Mouse (Mus musculus) lung, adult 18-20 months (tissue): ENCODE measurements at regions not wholly inside any gene's neighbourhood (a gene's known extent, or its start where the extent isn't known, plus 50 kb on each side); places are given as distances from the start of the nearest gene placed in this dataset.

Experiments
- DNase-seq, 2 experiments: peaks; one replicate each; pipeline ENCODE4 v3.0.0; 2022; ENCODE audit warnings: mixed read lengths in 2 of 2

GRCm38 (mm10) chr5:111601711-111602521, 131.8 kb upstream of the Gm26897 start:
- DNase-seq: no peak

DNA sequence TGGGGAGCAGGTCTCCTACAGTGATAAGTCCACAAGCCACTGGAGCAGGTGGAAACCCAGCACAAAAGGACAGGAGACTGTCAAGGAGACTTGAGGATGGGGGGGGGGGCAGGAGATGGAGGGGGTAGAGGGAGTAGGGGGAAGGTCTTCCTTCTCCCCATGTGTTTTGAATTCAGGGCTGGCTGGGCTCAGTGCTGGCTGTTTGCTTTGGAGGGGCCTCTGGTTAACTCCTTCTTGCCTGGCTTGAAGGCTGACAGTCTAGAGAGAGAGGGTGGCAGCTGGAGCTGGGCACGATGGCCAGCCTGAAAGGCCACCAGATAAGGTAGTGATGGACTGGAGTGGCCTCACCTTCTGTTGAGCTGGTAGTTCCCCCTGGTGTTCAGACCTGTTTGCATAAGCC, 120.0 kb upstream of the Gm26897 start:
- no peak for DNase-seq

DNA sequence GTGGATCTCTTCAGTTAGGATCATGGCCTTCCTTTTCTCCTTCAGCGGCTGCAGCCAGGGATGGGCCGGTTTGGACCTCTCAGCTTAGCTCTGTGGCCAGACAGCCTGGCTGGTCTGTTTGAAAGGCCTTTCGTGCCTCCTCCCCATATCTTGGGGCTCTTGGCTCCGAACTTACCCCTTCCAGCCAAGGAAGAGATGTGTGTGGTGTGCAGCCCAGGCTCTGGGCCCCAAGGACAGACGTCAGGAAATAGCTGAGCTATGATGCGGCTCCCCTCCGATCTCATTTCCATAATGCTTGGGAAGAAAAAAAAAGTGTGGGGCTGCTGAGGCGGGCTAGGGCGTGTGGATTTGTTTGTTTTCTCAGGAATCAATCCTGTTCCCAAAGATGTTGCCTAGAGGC, 113.8 kb upstream of the Gm26897 start:
- peak; percentile 47 to 54 for DNase-seq

- no peak for DNase-seq
Observed at GRCm38 (mm10) chr5:111620626-111621025, 113.1 kb upstream of the Gm26897 start.

GRCm38 (mm10) chr5:111622481-111622880, 111.2 kb upstream of the Gm26897 start:
- no peak for DNase-seq

- no peak for DNase-seq
Observed at GRCm38 (mm10) chr5:111626273-111626798, 107.4 kb upstream of the Gm26897 start.

- no peak for DNase-seq
Observed at GRCm38 (mm10) chr5:111630313-111630844, 103.3 kb upstream of the Gm26897 start.

- DNase-seq: no peak
Observed at GRCm38 (mm10) chr5:111631572-111632161, 102.1 kb upstream of the Gm26897 start.

DNA sequence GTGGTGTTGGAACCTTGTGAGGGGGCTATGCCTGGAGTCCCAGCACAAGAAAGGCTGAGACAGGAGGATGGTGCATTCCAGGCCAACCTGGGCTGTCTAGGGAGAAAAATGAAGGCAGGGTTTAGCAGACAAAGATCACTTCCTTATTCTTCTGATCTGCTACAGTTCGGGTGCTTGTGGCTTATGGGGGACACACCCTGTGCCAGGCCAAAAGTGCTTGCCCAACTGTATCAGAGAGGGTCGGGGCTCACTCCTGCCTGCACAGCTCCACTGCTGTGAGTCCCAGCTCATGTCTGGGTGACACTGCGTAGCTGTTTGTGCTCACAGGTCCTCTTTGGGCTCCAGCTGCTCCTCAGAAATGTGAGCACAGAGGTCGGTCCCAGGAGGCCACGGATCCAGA, 98.6 kb upstream of the Gm26897 start:
- DNase-seq: no peak

DNA sequence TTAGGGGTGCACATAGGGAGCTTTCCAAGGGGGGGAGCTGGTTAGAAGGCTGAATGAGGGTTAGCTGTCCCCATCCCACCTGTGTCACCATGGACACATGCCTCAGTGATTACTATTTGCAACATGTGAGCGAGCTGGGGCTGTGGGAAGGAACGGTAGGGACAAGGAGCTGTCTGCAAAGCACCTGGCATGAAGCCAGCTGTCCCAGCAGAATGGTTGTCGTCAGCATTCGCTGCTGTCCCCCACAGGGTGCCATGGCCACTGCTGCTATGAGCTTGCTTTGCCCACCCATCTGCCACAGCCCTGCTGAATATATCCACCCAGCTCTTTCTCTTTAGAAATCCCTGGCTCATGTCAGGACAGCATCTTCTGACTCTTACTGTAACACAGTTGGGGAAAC, 96.8 kb upstream of the Gm26897 start:
- DNase-seq: no peak

GRCm38 (mm10) chr5:111638306-111638705, 95.4 kb upstream of the Gm26897 start:
- no peak for DNase-seq

- no peak for DNase-seq
Observed at GRCm38 (mm10) chr5:111639476-111640287, 94.0 kb upstream of the Gm26897 start.

GRCm38 (mm10) chr5:111640976-111641375, 92.7 kb upstream of the Gm26897 start:
- DNase-seq: no peak

GRCm38 (mm10) chr5:111641685-111642084, 92.0 kb upstream of the Gm26897 start:
- DNase-seq: no peak

- no peak for DNase-seq
Observed at GRCm38 (mm10) chr5:111644142-111644541, 89.6 kb upstream of the Gm26897 start.

DNA sequence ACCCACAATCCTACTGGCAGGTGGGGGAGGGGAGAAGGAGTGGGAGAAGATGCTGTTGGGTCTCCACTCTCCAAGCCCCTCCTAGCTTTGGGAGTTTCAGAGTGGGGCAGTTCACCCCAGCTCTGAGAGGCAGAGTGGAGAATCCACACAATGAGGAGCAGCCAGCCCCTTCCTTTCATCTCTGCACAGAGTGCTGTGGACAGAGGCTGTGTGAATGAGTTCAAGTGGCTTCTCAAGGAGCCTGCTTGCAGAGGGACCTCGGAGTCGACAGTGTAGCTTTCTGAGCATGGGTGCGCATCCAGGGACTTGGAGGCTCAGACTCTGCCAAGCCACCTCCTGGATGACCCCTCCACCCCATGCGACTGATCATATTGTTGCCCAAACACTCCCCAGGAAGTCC, 88.9 kb upstream of the Gm26897 start:
- DNase-seq: no peak

DNA sequence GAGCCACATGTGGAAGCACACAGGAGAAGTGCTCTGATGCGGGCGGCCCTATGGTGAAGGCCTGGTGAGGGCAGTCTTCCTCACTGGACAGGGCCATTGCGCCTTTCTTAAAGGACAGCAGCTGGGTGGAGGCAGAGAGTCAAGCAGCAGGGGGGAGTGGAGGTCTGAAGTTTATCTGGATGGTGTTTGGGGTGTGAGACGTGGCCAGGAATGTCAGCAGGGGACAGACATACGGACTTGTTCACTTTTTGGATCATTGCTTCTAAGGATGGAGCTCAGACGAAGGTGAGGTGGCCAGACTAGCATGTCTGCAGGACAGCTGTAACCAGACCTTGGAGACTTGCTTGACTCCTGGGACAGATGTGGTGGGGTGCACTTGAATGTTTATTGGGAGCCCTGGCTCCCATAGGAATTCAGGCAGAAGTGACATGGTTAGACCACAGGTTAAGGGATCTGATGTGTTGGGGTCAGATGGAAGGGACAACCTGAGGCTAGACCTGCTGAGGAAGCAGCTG, 86.0 kb upstream of the Gm26897 start:
- DNase-seq: no peak

- peak; percentile 46 to 58 for DNase-seq
Observed at GRCm38 (mm10) chr5:111648481-111648880, 85.2 kb upstream of the Gm26897 start.

- peak; percentile 35 to 49 for DNase-seq
Observed at GRCm38 (mm10) chr5:111649012-111649411, 84.7 kb upstream of the Gm26897 start.

GRCm38 (mm10) chr5:111652472-111652871, 81.3 kb upstream of the Gm26897 start:
- DNase-seq: no peak

DNA sequence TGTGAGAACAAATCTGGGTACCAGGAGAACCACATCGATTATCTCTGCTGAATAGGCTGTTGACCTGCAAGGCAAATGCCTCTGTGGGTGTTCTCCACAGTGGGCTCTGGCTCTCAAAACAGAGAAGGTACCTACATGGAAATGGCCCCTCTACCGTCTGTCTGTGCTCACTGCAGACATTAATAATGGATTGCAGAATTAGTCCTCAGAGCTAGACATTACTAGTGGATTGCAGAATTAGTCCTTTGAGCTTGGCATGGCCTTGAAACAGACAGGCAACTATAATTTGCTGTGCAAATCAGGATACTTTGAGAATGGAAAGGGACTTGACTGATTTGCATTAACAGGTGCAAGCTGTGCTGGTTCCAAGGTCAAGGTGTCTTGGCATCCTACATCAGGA, 77.3 kb upstream of the Gm26897 start:
- no peak for DNase-seq

DNA sequence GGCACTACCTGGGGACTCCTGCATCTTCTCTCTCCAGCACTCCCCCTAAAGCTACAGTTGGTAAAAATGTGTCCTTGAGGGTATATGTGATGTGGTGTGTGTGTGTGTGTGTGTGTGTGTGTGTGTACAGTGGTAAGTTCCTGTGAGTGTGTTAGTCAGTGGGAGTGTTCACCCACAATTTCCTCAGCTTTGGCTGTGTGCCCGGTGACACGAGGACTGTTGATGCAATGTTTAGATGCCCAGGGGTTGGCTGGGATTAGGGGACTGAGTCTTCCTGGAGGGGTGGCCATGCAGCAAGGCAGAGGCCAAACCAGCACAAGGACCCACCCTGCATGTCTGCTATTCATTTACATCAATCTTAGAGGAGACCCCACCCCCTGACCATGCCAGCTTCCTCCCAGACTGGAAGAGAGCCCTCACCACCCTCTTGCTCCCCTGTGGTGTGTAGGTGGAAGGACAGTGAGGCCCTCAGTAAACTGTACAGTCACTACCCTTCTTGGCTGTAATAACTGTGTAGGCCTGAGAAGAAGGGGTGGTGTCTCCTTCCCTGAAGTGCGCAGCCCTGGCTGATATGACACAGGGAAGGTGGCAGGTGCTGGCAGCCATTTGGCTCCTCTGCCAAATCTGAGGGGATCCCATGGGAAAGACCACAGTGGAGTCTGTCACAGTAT, 75.8 kb upstream of the Gm26897 start:
- peak; percentile 23 to 48 for DNase-seq
